Mouse (Mus musculus) CH12.LX (cell line): ENCODE results near the gene Ntmt1.

Experiments
- CTCF ChIP-seq, 2 experiments: IDR thresholded peaks in 1 of 2; conservative IDR thresholded peaks in 1 of 2; 2 replicates each; pipeline ENCODE4 v1.5.1; 2011 to 2012; ENCODE audit warnings: low read depth in 2 of 2, low read length in 2 of 2, improper control_type of control experiment in 1 of 2, inconsistent platforms in 1 of 2, mild to moderate bottlenecking in 1 of 2, moderate library complexity in 1 of 2
- IRF4 ChIP-seq: IDR thresholded peaks from 2 replicates; pipeline ENCODE4 v1.6.1; 2014; ENCODE audit warnings: low read depth, mild to moderate bottlenecking, inconsistent platforms, low read length, improper control_type of control experiment
- MAZ ChIP-seq: IDR thresholded peaks from 2 replicates; pipeline ENCODE4 v1.6.1; 2012; ENCODE audit warnings: low read depth, mild to moderate bottlenecking, inconsistent platforms, low read length, improper control_type of control experiment, moderate library complexity
- TCF12 ChIP-seq: IDR thresholded peaks from 2 replicates; pipeline ENCODE4 v1.6.1; 2014; ENCODE audit warnings: low read depth, mild to moderate bottlenecking, inconsistent platforms, low read length, improper control_type of control experiment
- ZKSCAN1 ChIP-seq: IDR thresholded peaks from 2 replicates; pipeline ENCODE4 v1.6.1; 2012; ENCODE audit warnings: low read depth, inconsistent platforms, low read length, improper control_type of control experiment, borderline replicate concordance

DNA sequence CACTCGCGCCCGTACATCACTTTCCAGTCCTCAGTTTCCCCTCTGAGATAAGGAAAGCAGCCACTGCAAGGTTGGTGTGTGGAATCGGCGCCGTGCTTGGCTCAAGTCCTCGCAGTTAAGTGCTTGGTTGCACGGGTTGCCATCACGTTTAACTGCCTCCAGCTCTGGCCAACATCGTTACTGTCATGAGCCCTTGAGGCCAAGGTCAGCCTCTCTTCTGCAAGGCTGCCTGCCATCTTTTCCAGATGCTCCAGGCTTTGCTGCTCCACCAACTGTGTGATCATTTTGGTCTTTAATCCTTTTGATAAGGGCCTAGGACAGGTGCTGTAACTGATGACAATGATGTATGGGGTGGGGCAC lies 650 bp downstream of the Ntmt1 start:
- TF ChIP-seq CTCF (conservative IDR thresholded peaks at IDR 0.05 in 1 of 2, IDR thresholded peaks at IDR 0.05 in 1 of 2; ENCODE audit: low read depth in 2 of 2, low read length in 2 of 2): no peak
- TF ChIP-seq MAZ: no peak
- no peak for TF ChIP-seq ZKSCAN1
- TF ChIP-seq TCF12: no peak
- TF ChIP-seq IRF4: no peak
